Mouse (Mus musculus) stomach, embryonic 14.5 days (tissue): ENCODE results near the gene Slc25a12. TPM values are rescaled to one million over a fixed set of nuclear protein-coding genes. Genes with fewer than 3 reads are reported as not detected.

Experiments
- ATAC-seq: fragments of 200-750 bp; cut with Nextera tagmentation; 2 replicates; pipeline ENCODE4 v1.8.0; 2017; ENCODE audit warnings: low read depth, moderate TSS enrichment; ENCODE audit not compliant: insufficient number of reproducible peaks, insufficient read depth, low FRiP score
- H3K27ac ChIP-seq: fragments of 300-500 bp; sonication (generic); 2 replicates; pipeline ENCODE4 v1.5.1; 2014; ENCODE audit warnings: mild to moderate bottlenecking, low read length, moderate library complexity, mixed read lengths
- H3K27me3 ChIP-seq: fragments of 300-500 bp; sonication (generic); 2 replicates; pipeline ENCODE4 v1.6.1; 2014; ENCODE audit warnings: low read length, control low read depth, mixed read lengths; ENCODE audit not compliant: control insufficient read depth, insufficient read depth
- H3K36me3 ChIP-seq: fragments of 300-500 bp; sonication (generic); 2 replicates; pipeline ENCODE4 v1.6.1; 2014; ENCODE audit warnings: mild to moderate bottlenecking, control low read depth, low read length, moderate library complexity, mixed read lengths; ENCODE audit not compliant: control insufficient read depth, insufficient read depth
- H3K4me1 ChIP-seq: fragments of 300-500 bp; sonication (generic); 2 replicates; pipeline ENCODE4 v1.6.1; 2014; ENCODE audit warnings: low read length, control low read depth, mixed read lengths; ENCODE audit not compliant: control insufficient read depth, insufficient read depth
- H3K4me2 ChIP-seq: fragments of 300-500 bp; sonication (generic); replicated peaks from 2 replicates; pipeline ENCODE4 v1.6.1; 2014; ENCODE audit warnings: low read depth, low read length, control low read depth
- H3K4me3 ChIP-seq: fragments of 300-500 bp; sonication (generic); 2 replicates; pipeline ENCODE4 v1.5.1; 2014; ENCODE audit warnings: low read depth, low read length, control low read depth
- H3K9ac ChIP-seq: fragments of 300-500 bp; sonication (generic); replicated peaks from 2 replicates; pipeline ENCODE4 v1.6.1; 2014; ENCODE audit warnings: low read depth, mild to moderate bottlenecking, control low read depth, low read length, moderate library complexity, mixed read lengths
- H3K9me3 ChIP-seq: fragments of 300-500 bp; sonication (generic); 2 replicates; pipeline ENCODE4 v1.6.1; 2016; ENCODE audit warnings: low read depth, low read length, control low read depth; ENCODE audit not compliant: control insufficient read depth
- WGBS: fragments of 180-500 bp; shearing (Covaris S2); extraction: QIAGEN DNeasy Blood & Tissue Kit; methylation state at CpG from one replicate; pipeline ENCODE4 v1.1.7; 2014; 5-methylcytosine and 5-hydroxymethylcytosine counted together
- polyA plus RNA-seq: library from polyadenylated mRNA; unstranded; fragments of >200 nt; fragmentation: Nextera tagmentation; extraction: Ambion mirVana; gene quantifications from 2 replicates; pipeline ENCODE4 v1.2.1, GENCODE M21; 2014

Gene Slc25a12
- polyA plus RNA-seq, 1 experiment from 2014 or later = 35.8 TPM

DNA sequence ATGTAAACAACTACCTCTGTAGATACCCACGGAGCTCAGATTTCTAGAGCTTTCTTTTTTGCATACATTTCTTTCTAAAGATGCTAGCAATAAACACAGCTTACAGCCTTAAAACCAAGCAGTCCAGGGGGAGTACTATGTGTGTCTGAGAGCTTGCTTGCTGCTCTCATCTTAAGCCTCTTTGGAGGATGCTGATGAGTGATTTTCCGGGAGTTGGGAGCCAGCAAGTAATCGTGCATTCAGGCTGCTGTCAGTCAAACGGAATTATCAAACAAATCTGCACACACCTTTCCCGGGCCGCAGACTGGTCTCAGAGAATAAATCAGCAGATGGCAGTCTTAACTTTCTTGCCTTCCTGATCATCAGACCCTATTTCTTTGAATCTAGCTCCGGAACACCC, 73.1 kb downstream of the Slc25a12 start:
- WGBS = 23% methylated on average over 7 of the region's 7 CpGs
- peaks cover 6% of the 10 kb centered on the region for H3K4me1 ChIP-seq
- no peak for ATAC-seq
- H3K9me3 ChIP-seq = no peaks in the 10 kb centered on the region
- H3K27me3 ChIP-seq = no peaks in the 10 kb centered on the region
- H3K36me3 ChIP-seq = no peaks in the 10 kb centered on the region
- H3K9ac ChIP-seq = no peak overlapping the region
- H3K4me3 ChIP-seq = no peak overlapping the region
- no peak overlapping the region for H3K27ac ChIP-seq
- no peak overlapping the region for H3K4me2 ChIP-seq

DNA sequence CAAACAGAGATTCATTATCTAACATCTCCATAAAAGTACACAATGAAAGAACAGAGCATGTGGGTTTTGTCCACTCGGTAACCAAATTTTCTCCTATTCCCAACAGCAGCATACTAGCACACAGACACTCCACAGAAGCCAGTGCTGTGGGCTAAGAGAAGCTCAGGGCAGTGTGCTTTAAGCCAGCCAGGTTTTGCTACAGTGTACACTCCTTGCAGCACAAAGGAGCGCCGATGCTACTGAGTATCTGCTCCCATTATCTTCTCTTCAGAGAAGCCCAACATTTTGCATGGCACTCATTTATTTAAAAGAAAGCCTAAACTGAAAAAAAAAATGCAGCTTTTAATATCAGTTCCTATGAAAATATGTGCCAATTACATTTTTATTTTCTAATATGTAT, 73.6 kb downstream of the Slc25a12 start:
- WGBS = 70% methylated on average over 3 of the region's 3 CpGs
- no peak overlapping the region for H3K9ac ChIP-seq
- no peak for ATAC-seq
- H3K27ac ChIP-seq = no peak overlapping the region
- no peak overlapping the region for H3K4me3 ChIP-seq
- H3K36me3 ChIP-seq = no peaks in the 10 kb centered on the region
- peaks cover 6% of the 10 kb centered on the region for H3K4me1 ChIP-seq
- no peaks in the 10 kb centered on the region for H3K9me3 ChIP-seq
- no peaks in the 10 kb centered on the region for H3K27me3 ChIP-seq
- H3K4me2 ChIP-seq = no peak overlapping the region

DNA sequence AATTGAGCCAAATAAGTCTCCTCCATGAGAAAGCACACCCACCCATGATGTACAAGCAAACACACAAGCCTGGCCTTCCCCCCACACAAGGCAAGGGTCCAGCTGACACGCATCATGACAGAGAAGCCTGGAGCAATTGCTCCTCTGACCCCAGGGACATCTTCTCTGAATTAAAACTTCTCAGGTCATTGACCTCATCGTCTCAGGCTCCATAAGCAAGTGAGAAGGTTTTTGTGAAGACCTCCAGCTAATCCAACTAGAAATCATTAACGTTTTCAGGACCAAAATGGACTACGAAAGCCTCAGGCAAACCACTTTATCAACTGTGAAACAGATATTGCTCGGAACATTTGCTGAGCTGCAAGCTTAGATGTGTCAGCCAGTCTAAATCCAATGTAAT, 76.0 kb downstream of the Slc25a12 start:
- H3K36me3 ChIP-seq = no peaks in the 10 kb centered on the region
- H3K27me3 ChIP-seq = no peaks in the 10 kb centered on the region
- no peak overlapping the region for H3K9ac ChIP-seq
- H3K4me3 ChIP-seq = no peak overlapping the region
- no peak overlapping the region for H3K27ac ChIP-seq
- H3K4me1 ChIP-seq = peaks cover 6% of the 10 kb centered on the region
- H3K9me3 ChIP-seq = no peaks in the 10 kb centered on the region
- 43% methylated on average over 5 of the region's 5 CpGs for WGBS
- H3K4me2 ChIP-seq = no peak overlapping the region
- ATAC-seq = no peak

DNA sequence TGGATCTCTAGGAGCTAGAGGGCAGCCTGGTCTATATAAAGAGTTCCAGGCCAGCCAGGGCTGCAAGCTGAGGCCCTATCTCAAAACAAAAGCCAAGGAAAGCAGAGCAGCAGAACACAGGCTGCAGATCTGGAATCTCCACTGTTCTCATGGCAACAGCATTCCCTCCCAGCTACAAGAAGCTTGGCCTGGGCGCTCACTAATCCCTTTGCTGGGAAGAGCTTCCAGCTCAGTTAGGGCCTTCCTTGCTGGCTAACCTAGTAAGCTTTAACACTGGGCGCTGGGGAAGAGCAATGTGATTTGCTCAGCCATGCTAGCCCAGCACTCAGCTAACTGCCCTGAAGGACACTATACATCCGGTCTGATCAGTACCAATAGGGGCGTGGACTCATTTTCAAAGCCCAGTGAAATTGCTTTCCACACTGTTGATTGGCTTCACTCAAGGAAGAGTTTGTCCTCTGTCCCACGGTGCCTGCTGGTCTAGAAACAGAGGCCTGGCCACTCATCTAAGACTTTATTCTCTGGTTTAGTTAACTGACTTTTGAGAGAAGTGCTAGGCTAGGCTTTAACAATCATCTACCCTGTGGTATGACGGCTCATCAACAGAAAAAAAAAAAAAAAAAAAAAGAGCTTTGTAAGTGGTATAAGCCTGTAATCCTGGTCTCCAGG, 77.3 kb downstream of the Slc25a12 start:
- 68% methylated on average over 6 of the region's 6 CpGs for WGBS
- Histone ChIP-seq H3K27ac (no peak overlapping the region), H3K4me3 (no peak overlapping the region), H3K4me2 (no peak overlapping the region), H3K4me1 (peaks cover 6% of the 10 kb centered on the region), H3K27me3 (no peaks in the 10 kb centered on the region), H3K36me3 (no peaks in the 10 kb centered on the region), H3K9me3 (no peaks in the 10 kb centered on the region), H3K9ac (no peak overlapping the region)
- no peak for ATAC-seq

DNA sequence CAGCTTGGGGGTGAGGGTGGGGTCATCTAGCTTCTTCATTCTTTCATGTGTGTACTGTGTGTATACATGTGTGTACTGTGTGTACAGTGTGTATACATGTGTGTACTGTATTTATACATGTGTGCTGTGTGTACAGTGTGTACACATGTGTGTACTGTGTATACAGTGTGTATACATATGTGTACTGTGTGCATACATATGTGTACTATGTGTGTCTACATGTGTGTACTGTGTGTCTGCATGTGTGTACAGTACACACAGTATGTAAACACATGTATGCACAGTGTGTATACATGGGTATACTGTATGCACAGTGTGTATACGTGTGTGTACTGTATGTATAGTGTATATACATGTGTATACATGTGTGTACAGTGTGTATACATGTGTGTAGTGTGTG, 85.6 kb downstream of the Slc25a12 start:
- H3K36me3 ChIP-seq = peaks cover 5% of the 10 kb centered on the region
- H3K9ac ChIP-seq = no peak overlapping the region
- H3K4me3 ChIP-seq = no peak overlapping the region
- no peak overlapping the region for H3K27ac ChIP-seq
- no peak for ATAC-seq
- 85% methylated on average over 1 of the region's 1 CpGs for WGBS
- no peaks in the 10 kb centered on the region for H3K4me1 ChIP-seq
- H3K9me3 ChIP-seq = no peaks in the 10 kb centered on the region
- no peaks in the 10 kb centered on the region for H3K27me3 ChIP-seq
- H3K4me2 ChIP-seq = no peak overlapping the region

DNA sequence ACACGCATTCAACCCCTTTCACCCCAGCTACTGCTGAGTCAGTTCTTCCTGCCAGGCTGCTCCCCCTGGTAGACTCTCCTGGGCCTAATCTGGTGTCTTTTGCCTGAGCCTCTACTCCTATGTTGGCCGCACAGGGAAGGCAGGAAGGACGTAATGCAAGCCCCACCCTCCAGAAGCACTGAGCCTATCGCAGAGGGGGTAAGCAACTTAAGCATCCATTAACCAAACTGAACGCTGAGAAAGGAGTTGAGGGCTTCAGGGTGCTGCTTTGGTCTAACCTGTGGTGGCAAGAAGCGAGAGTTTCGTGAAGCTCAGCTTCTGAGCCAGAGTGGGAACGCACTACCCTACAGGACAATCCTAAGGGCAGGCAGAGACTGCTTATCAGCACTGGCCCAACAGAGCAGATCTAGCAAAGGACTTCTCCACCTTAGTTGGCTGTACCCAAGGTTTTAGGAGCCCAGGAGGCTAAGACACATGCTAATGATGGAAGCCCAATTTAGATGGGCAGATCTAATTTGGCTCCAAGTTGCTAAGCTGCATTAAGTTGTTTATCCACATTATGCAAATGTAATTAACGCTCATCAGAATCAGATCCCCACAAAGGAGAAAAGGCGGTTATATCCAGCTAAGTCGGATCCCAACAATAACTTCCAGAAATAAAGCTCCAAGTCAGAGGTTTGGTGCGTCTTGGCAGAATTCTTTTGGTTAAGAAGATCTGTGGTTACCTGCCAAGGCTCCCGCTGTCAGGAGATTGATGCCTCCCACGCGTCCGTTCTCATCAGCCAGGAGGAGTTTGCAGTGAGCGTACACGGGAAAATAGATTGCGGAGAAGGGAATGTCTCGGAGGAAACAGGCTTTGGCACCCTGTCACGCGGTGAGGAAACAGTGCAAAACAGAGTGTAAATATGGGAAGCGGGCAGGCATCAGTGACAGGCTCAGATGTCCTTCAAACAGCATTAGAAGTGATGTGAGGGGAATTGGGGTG, 88.5 kb downstream of the Slc25a12 start:
- Histone ChIP-seq H3K4me1 (no peaks in the 10 kb centered on the region), H3K9ac (no peak overlapping the region), H3K4me3 (no peak overlapping the region), H3K27ac (no peak overlapping the region), H3K27me3 (no peaks in the 10 kb centered on the region), H3K4me2 (no peak overlapping the region), H3K9me3 (no peaks in the 10 kb centered on the region), H3K36me3 (peaks cover 5% of the 10 kb centered on the region)
- no peak for ATAC-seq
- WGBS = 70% methylated on average over 23 of the region's 23 CpGs

DNA sequence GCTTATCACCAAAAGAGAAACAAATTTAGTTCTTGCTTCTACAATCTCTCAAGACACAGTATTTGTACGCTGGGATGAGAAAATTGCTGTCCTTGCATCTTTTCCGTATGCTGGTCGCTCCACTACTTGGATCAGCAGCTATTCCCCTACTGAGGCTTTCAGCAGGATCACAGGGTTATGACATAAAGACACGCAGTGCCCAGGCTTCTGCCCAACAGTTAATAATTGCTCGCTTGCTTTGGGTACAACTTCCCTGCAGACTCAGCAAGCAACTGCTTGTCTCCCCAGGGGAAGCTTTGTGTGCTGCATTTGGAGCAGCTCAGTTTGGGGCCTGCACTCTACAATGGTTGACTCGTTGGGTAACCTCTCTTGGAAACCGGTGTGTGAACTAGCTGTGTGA, 91.8 kb downstream of the Slc25a12 start:
- H3K4me2 ChIP-seq = no peak overlapping the region
- H3K27me3 ChIP-seq = no peaks in the 10 kb centered on the region
- no peak for ATAC-seq
- no peak overlapping the region for H3K4me3 ChIP-seq
- H3K36me3 ChIP-seq = no peaks in the 10 kb centered on the region; the same call in 1 of the 2 replicates
- no peak overlapping the region for H3K27ac ChIP-seq
- WGBS = 87% methylated on average over 7 of the region's 7 CpGs
- H3K9me3 ChIP-seq = no peaks in the 10 kb centered on the region
- H3K9ac ChIP-seq = no peak overlapping the region
- H3K4me1 ChIP-seq = no peaks in the 10 kb centered on the region

DNA sequence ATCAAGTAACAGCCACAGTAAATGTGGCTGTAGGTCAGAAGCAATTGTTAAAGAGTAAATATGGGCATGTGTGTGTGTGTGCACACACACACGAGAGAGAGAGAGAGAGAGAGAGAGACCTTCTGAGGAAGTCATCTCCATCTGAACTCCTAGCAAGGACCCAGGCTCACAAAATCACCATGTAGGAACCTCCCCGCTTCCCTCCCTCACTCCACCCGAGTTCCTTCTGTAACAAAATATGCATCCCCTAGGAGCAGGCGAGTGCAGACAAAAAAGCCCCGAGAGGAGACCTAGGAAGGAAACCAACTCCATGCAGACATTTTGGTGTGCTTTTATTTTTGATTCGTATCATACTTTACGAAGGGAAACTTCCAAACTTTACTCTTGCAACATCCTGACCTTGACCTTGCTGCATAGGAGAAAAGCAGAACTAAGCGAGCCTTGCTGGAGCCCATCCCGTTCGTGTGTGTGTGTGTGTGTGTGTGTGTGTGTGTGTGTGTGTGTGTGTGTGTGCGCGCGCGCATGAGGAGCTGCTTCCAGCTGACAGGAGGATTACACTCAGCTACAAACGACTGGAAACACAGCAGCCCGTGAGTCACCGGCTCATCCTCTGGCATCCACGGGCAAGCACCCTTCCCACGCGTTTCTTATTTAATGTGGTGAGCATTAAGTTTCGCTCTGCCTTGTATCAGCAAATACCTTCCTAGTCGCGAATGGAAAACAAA, 93.4 kb downstream of the Slc25a12 start:
- Histone ChIP-seq H3K27me3 (no peaks in the 10 kb centered on the region), H3K4me1 (no peaks in the 10 kb centered on the region), H3K4me2 (peak overlapping the region; percentile 31), H3K4me3 (peak overlapping the region; percentile 17; the same call in 1 of the 2 replicates), H3K9me3 (no peaks in the 10 kb centered on the region), H3K27ac (no peak overlapping the region; the same call in 1 of the 2 replicates), H3K36me3 (no peaks in the 10 kb centered on the region; the same call in 1 of the 2 replicates), H3K9ac (peak overlapping the region; percentile 1; the same call in 1 of the 2 replicates)
- WGBS = 44% methylated on average over 23 of the region's 23 CpGs
- no peak for ATAC-seq
